Mouse (Mus musculus) erythroblast, embryonic 14.5 days (primary cell): ENCODE data around the gene Uchl4.

ENCODE experiments used
- GATA1 ChIP-seq: IDR thresholded peaks from 2 replicates; pipeline ENCODE4 v1.6.1; 2012; ENCODE audit warnings: low read length, inconsistent platforms, mixed read lengths
- TAL1 ChIP-seq: IDR thresholded peaks from 3 replicates; pipeline ENCODE4 v1.6.1; 2012; ENCODE audit warnings: low read length, inconsistent platforms, mixed read lengths

DNA sequence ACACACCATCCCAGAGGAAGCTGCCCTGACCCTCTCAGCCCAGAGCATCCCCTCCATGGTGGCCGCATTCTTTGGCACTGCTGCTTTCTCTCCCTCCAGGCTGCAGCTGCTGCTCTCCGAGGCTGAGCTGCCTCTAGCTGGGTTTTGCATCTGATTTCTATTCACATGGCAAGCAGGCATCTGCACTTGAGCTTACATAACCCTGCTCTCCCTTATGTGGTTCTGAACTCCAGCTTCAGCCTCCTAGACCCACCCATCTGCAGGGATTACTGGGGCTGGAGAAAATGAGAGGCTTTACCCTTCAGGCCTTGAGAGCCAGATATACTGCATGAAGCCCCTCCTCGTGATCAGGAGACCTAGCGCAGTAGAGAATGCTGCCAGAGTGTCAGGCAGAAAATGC, 39.4 kb upstream of the Uchl4 start:
- TF ChIP-seq TAL1, result no peak
- TF ChIP-seq GATA1, result no peak
